29 mouse cellular contexts compared by ENCODE assay signal in genomic region chr15:85186916-85187315, GRCm38 (mm10). TPM values are rescaled to one million over a fixed set of nuclear protein-coding genes. Genes with fewer than 3 reads are reported as not detected.
DNase-seq lines count a peak whose midpoint lies in the region; ATAC-seq lines count a peak whose summit lies in the region.
"Had no signal": no experiment of that assay in that cellular context is flagged by ENCODE, and none has a peak within 500 bp of the region (broad histone marks: within the 10 kb centered on the region; RNA-seq: fewer than 3 reads in every experiment).

No protein-coding gene starts in this region.

- no peak overlapping the region for H3K9ac ChIP-seq in heart, embryonic 11.5 days (ENCODE audit: low read depth, low read length)
- no peak overlapping the region for H3K9ac ChIP-seq in kidney, embryonic 14.5 days (ENCODE audit: low read depth, low read length)
- H3K9ac ChIP-seq: embryonic facial prominence, embryonic 12.5 days; forebrain, postnatal 0 days; hindbrain, embryonic 13.5 days; liver, postnatal 0 days; midbrain, embryonic 15.5 days; neural tube, embryonic 12.5 days had no signal

- H3K27ac ChIP-seq in heart, embryonic 11.5 days (ENCODE audit: low read depth, low read length), result no peak overlapping the region
- no peak overlapping the region for H3K27ac ChIP-seq in kidney, embryonic 14.5 days (ENCODE audit: low read depth, low read length)
- H3K27ac ChIP-seq: heart, adult 2 months; hindbrain, embryonic 13.5 days; left cerebral cortex, adult 2 months; macrophage; midbrain, embryonic 15.5 days; neural tube, embryonic 12.5 days had no signal

- no peak overlapping the region for H3K4me3 ChIP-seq in heart, embryonic 11.5 days (ENCODE audit: low read depth, low read length)
- H3K4me3 ChIP-seq in kidney, embryonic 14.5 days (ENCODE audit: low read length), result no peak overlapping the region
- H3K4me3 ChIP-seq: embryonic facial prominence, embryonic 12.5 days; heart, adult 2 months; hindbrain, embryonic 13.5 days; left cerebral cortex, adult 2 months; midbrain, embryonic 15.5 days; neural tube, embryonic 12.5 days had no signal

- peak; percentile 65 to 66 for DNase-seq in heart, adult 18-20 months
- DNase-seq in kidney, postnatal 14 days, result peak; percentile 45
- DNase-seq in adipocyte (ENCODE audit: low spot score), result peak; percentile 57
- peak; percentile 33 to 40 for DNase-seq in gastrocnemius, postnatal 36 days
- no peak for DNase-seq in embryo, embryonic 11 days
- DNase-seq: adrenal gland, postnatal 36 days; cerebellum, adult 11 months; cerebellum, postnatal 10 days; forebrain, postnatal 0 days; kidney, adult 11 months; liver, postnatal 0 days; right cerebral cortex, postnatal 14 days; thymus, postnatal 36 days had no signal

- no peak for ATAC-seq in heart, embryonic 11.5 days (replicated peaks; ENCODE audit: insufficient number of reproducible peaks, low FRiP score, low TSS enrichment)
- ATAC-seq in kidney, embryonic 14.5 days (ENCODE audit: low FRiP score, low TSS enrichment), result no peak
- ATAC-seq: activated CD4-positive, CD25-positive, alpha-beta regulatory T cell, adult 4 months; forebrain, postnatal 0 days; liver, postnatal 0 days; lung, postnatal 0 days; midbrain, embryonic 15.5 days had no signal

- no peaks in the 10 kb centered on the region for H3K4me1 ChIP-seq in heart, embryonic 11.5 days (ENCODE audit: control insufficient read depth, insufficient read depth, low read length)
- no peaks in the 10 kb centered on the region for H3K4me1 ChIP-seq in kidney, embryonic 14.5 days (ENCODE audit: control insufficient read depth, insufficient read depth, low read length)
- H3K4me1 ChIP-seq: hindbrain, embryonic 13.5 days; midbrain, embryonic 15.5 days; neural tube, embryonic 12.5 days had no signal

- no peaks in the 10 kb centered on the region for H3K27me3 ChIP-seq in heart, embryonic 11.5 days (ENCODE audit: control insufficient read depth, insufficient read depth, low read length)
- no peaks in the 10 kb centered on the region for H3K27me3 ChIP-seq in kidney, embryonic 14.5 days (ENCODE audit: control insufficient read depth, insufficient read depth, low read length)
- H3K27me3 ChIP-seq: embryonic facial prominence, embryonic 12.5 days; hindbrain, embryonic 13.5 days; midbrain, embryonic 15.5 days; neural tube, embryonic 12.5 days had no signal

- no peaks in the 10 kb centered on the region for H3K36me3 ChIP-seq in heart, embryonic 11.5 days (ENCODE audit: control insufficient read depth, insufficient read depth, low read length)
- no peaks in the 10 kb centered on the region for H3K36me3 ChIP-seq in kidney, embryonic 14.5 days (ENCODE audit: control insufficient read depth, insufficient read depth, low read length)
- H3K36me3 ChIP-seq: embryonic facial prominence, embryonic 12.5 days; hindbrain, embryonic 13.5 days; midbrain, embryonic 15.5 days; neural tube, embryonic 12.5 days had no signal

- H3K9me3 ChIP-seq in heart, embryonic 11.5 days (replicated peaks; ENCODE audit: control insufficient read depth, low read length), result no peaks in the 10 kb centered on the region
- no peaks in the 10 kb centered on the region for H3K9me3 ChIP-seq in kidney, embryonic 14.5 days (ENCODE audit: control insufficient read depth, low read length)
- H3K9me3 ChIP-seq: embryonic facial prominence, embryonic 12.5 days; hindbrain, embryonic 13.5 days; midbrain, embryonic 15.5 days; neural tube, embryonic 12.5 days had no signal

- intact Hi-C loops in gastrocnemius, postnatal 36 days (cut with DNase I), result no loop called here

- WGBS in heart, embryonic 11.5 days (ENCODE audit: insufficient replicate concordance), result 70% methylated on average over 7 of the region's 7 CpGs
- 60% methylated on average over 7 of the region's 7 CpGs for WGBS in kidney, embryonic 14.5 days

- no peak overlapping the region for H3K4me2 ChIP-seq in heart, embryonic 11.5 days
- H3K4me2 ChIP-seq in kidney, embryonic 14.5 days (replicated peaks; ENCODE audit: low read depth, low read length), result no peak overlapping the region
- H3K4me2 ChIP-seq: embryonic facial prominence, embryonic 12.5 days; hindbrain, embryonic 13.5 days; midbrain, embryonic 15.5 days; neural tube, embryonic 12.5 days had no signal

RNA-seq across cellular contexts. Expression of gene Fbln1, which starts 18.8 kb away (rescaled TPM):
- total RNA-seq in heart, adult 18-20 months (2021), result 10 to 100 TPM; 54.5 to 74.1 TPM
- 145 and 163 TPM in 2 replicates for polyA plus RNA-seq in heart, embryonic 11.5 days (2014; fragmentation: Nextera tagmentation; extraction: Ambion mirVana)
- 174 and 188 TPM in 2 replicates for polyA plus RNA-seq in kidney, embryonic 14.5 days (2014; fragmentation: Nextera tagmentation; extraction: Ambion mirVana)
- total RNA-seq in gastrocnemius, postnatal 36 days (2021), result 1 to 10 TPM; 4.8 to 5.7 TPM
- total RNA-seq: MEL had no signal
- polyA plus RNA-seq: macrophage had no signal

RNA-seq across cellular contexts. Expression of gene Ribc2, which starts 55.0 kb away (rescaled TPM):
- not detected for total RNA-seq in heart, adult 18-20 months (2021)
- polyA plus RNA-seq in heart, embryonic 11.5 days (2014; fragmentation: Nextera tagmentation; extraction: Ambion mirVana), result 0.14 and 0.21 TPM in 2 replicates
- 0.19 and 0.69 TPM in 2 replicates for polyA plus RNA-seq in kidney, embryonic 14.5 days (2014; fragmentation: Nextera tagmentation; extraction: Ambion mirVana)
- not detected for total RNA-seq in gastrocnemius, postnatal 36 days (2021)
- total RNA-seq: adrenal gland, postnatal 36 days; heart, adult 2 months; left cerebral cortex, postnatal 36 days; liver, adult 2 months; MEL had no signal
- polyA plus RNA-seq: activated CD4-positive, CD25-positive, alpha-beta regulatory T cell, adult 4 months; C2C12; large intestine, adult 2 months; liver, adult 2 months; liver, postnatal 0 days; macrophage had no signal

RNA-seq across cellular contexts. Expression of gene Smc1b, which starts 55.2 kb away (rescaled TPM):
- not detected for total RNA-seq in heart, adult 18-20 months (2021)
- 0.11 TPM in 2 replicates for polyA plus RNA-seq in heart, embryonic 11.5 days (2014; fragmentation: Nextera tagmentation; extraction: Ambion mirVana)
- polyA plus RNA-seq in kidney, embryonic 14.5 days (2014; fragmentation: Nextera tagmentation; extraction: Ambion mirVana), result 0.19 and 0.22 TPM in 2 replicates
- total RNA-seq in gastrocnemius, postnatal 36 days (2021), result not detected
- total RNA-seq: heart, adult 2 months; left cerebral cortex, adult 2 months; left cerebral cortex, postnatal 36 days; MEL had no signal
- polyA plus RNA-seq: activated CD4-positive, CD25-positive, alpha-beta regulatory T cell, adult 4 months; heart, adult 2 months; lung, postnatal 0 days; macrophage had no signal

Comparison
In these comparisons a context has a peak if more than half of its experiments do, and no peak if none do; other contexts are left out.
1. RNA of gene Fbln1, which starts 18.8 kb away (total RNA-seq): 54.5 to 74.1 TPM in heart, adult 18-20 months; 4.8 to 5.7 TPM in gastrocnemius, postnatal 36 days; every median in the first group is over 4 times any median in the second.